ENCODE assay signal across 16 mouse cellular contexts in the genomic region with DNA sequence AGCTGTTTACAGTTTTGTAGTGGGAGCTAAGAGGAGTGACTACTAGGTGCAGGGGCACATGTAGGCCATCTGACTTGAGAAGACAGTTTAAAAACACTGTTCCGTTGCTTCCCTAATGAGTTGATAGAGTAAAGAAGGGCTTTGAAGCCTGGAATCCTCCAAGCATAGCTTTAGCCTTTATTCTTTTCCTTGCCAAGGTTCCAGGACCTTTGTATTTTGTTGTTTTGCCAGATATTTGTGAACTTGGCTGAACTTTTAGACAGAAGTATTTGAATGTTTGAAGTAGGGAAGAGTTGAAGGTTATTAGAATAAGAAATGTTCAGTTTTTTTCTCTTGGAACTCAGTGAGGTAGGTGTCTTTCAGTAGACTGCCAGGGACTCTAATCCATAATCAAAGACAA.
"Had no signal": no experiment of that assay in that cellular context is flagged by ENCODE, and none has a peak within 500 bp of the region (broad histone marks: within the 10 kb centered on the region; RNA-seq: fewer than 3 reads in every experiment).

No protein-coding gene starts in this region.

- H3K4me3 ChIP-seq: layer of hippocampus, adult 2 months; limb, embryonic 10.5 days; limb, embryonic 13.5 days had no signal

- H3K9me3 ChIP-seq: limb, embryonic 10.5 days; limb, embryonic 13.5 days had no signal

- H3K27me3 ChIP-seq: limb, embryonic 13.5 days had no signal

- H3K36me3 ChIP-seq: limb, embryonic 10.5 days; limb, embryonic 13.5 days had no signal

- DNase-seq: kidney, postnatal 25 days; layer of hippocampus, adult 9-11 months; liver; liver, postnatal 0 days; lung, postnatal 14 days; midbrain, embryonic 14.5 days; thymus, adult 2 months; thymus, postnatal 14 days; thymus, postnatal 4 days had no signal

- H3K4me2 ChIP-seq: limb, embryonic 13.5 days; midbrain, embryonic 11.5 days had no signal

- ATAC-seq: intestine, postnatal 0 days; liver, postnatal 0 days had no signal

- H3K4me1 ChIP-seq: limb, embryonic 10.5 days; limb, embryonic 13.5 days had no signal

- H3K27ac ChIP-seq: layer of hippocampus, adult 2 months; limb, embryonic 10.5 days; limb, embryonic 13.5 days; liver, embryonic 14.5 days; stomach, postnatal 0 days had no signal

- H3K9ac ChIP-seq: limb, embryonic 13.5 days; liver, embryonic 14.5 days; liver, postnatal 0 days had no signal
